Mouse (Mus musculus) urinary bladder, postnatal 4 days (tissue): ENCODE measurements at regions not wholly inside any gene's neighbourhood (a gene's known extent, or its start where the extent isn't known, plus 50 kb on each side); places are given as distances from the start of the nearest gene placed in this dataset.

ENCODE experiments used
- DNase-seq, 2 experiments: peaks; one replicate each; pipeline ENCODE4 v3.0.0; 2021 to 2022; ENCODE audit warnings: low spot score in 2 of 2

- DNase-seq = no peak
Observed at GRCm38 (mm10) chr13:107492448-107492847, 470.5 kb upstream of the Kif2a start.

- no peak for DNase-seq
Observed at GRCm38 (mm10) chr13:107491423-107491822, 469.5 kb upstream of the Kif2a start.

GRCm38 (mm10) chr13:107485400-107486017 is 463.6 kb upstream of the Kif2a start:
- no peak for DNase-seq

- DNase-seq = no peak
Observed at GRCm38 (mm10) chr13:107484630-107484998, 462.7 kb upstream of the Kif2a start.

- DNase-seq = no peak
Observed at GRCm38 (mm10) chr13:107483967-107484629, 462.2 kb upstream of the Kif2a start.

- no peak for DNase-seq
Observed at GRCm38 (mm10) chr13:107475166-107475565, 453.2 kb upstream of the Kif2a start.

GRCm38 (mm10) chr13:107469491-107470276 is 447.8 kb upstream of the Kif2a start:
- peak in 1 of 2 experiments; percentile 56 for DNase-seq

- peak in 1 of 2 experiments; percentile 45 for DNase-seq
Observed at GRCm38 (mm10) chr13:107462791-107463190, 440.9 kb upstream of the Kif2a start.

- DNase-seq = peak in 1 of 2 experiments; percentile 30
Observed at GRCm38 (mm10) chr13:107461048-107461912, 439.4 kb upstream of the Kif2a start.

GRCm38 (mm10) chr13:107458730-107459129 is 436.8 kb upstream of the Kif2a start:
- DNase-seq = no peak

- DNase-seq = no peak
Observed at GRCm38 (mm10) chr13:107457270-107457669, 435.3 kb upstream of the Kif2a start.

GRCm38 (mm10) chr13:107456394-107456793 is 434.5 kb upstream of the Kif2a start:
- DNase-seq = no peak

GRCm38 (mm10) chr13:107449598-107450179 is 427.8 kb upstream of the Kif2a start:
- DNase-seq = no peak

- DNase-seq = no peak
Observed at GRCm38 (mm10) chr13:107447813-107448212, 425.9 kb upstream of the Kif2a start.

GRCm38 (mm10) chr13:107419363-107420155 is 397.6 kb upstream of the Kif2a start:
- no peak for DNase-seq

GRCm38 (mm10) chr13:107410267-107410666 is 388.3 kb upstream of the Kif2a start:
- no peak for DNase-seq

GRCm38 (mm10) chr13:107407674-107408026 is 385.7 kb upstream of the Kif2a start:
- DNase-seq = no peak

- no peak for DNase-seq
Observed at GRCm38 (mm10) chr13:107406977-107407673, 385.2 kb upstream of the Kif2a start.

- DNase-seq = no peak
Observed at GRCm38 (mm10) chr13:107398621-107399363, 376.9 kb upstream of the Kif2a start.
